22 mouse cellular contexts compared by ENCODE assay signal in the genomic region with DNA sequence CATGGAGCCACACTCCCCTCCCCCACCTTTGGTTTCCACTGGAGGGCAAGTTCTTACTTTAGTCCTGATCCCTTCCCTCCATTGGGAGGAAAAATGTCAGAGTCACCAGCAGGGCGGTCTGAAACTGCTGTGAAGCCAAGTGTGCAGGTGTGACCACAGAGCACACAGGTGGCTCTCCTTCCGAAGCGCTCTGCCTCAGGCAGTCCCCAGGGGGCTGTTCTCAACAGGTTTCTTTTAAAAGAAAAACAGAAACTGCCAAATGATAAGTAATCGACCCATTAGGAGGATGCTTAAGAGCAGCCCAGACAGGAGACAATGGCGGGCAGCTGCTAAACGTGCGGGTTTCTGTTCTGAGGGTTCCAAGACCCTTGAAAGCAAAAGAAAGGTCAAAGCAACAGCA. TPM values are rescaled to one million over a fixed set of nuclear protein-coding genes. Genes with fewer than 3 reads are reported as not detected.
DNase-seq lines count a peak whose midpoint lies in the region; ATAC-seq and TF ChIP-seq lines count a peak whose summit lies in the region.
"Had no signal": no experiment of that assay in that cellular context is flagged by ENCODE, and none has a peak within 500 bp of the region (broad histone marks: within the 10 kb centered on the region; RNA-seq: fewer than 3 reads in every experiment).

No protein-coding gene starts in this region.

- no peak for TF ChIP-seq CTCF in left cerebral cortex, adult 2 months (IDR thresholded peaks at IDR 0.05)

- H3K27ac ChIP-seq in hindbrain, embryonic 10.5 days, result 0 out of 2 replicates have a peak overlapping the region, but pooled peaks have one; percentile 40
- no peak overlapping the region for H3K27ac ChIP-seq in hindbrain, embryonic 12.5 days
- peak overlapping the region; percentile 53; the same call in 1 of the 2 replicates for H3K27ac ChIP-seq in ES-E14 (ENCODE audit: insufficient read depth, low read depth, low read length, poor library complexity, severe bottlenecking)
- H3K27ac ChIP-seq in left cerebral cortex, adult 2 months, result no peak overlapping the region
- H3K27ac ChIP-seq: hindbrain, embryonic 13.5 days; limb, embryonic 10.5 days had no signal

- intact Hi-C loops in left cerebral cortex, adult 2 months (cut with DNase I), result no loop called here

- H3K36me3 ChIP-seq in hindbrain, embryonic 10.5 days, result peaks cover 90% of the 10 kb centered on the region
- H3K36me3 ChIP-seq in hindbrain, embryonic 12.5 days, result peaks cover 32% of the 10 kb centered on the region
- peaks cover 2% of the 10 kb centered on the region; the same call in 1 of the 2 replicates for H3K36me3 ChIP-seq in ES-E14 (ENCODE audit: control insufficient read depth, insufficient read depth, low read length, poor library complexity, severe bottlenecking)
- no peaks in the 10 kb centered on the region for H3K36me3 ChIP-seq in splenic B cell, adult 2 months (ENCODE audit: control insufficient read depth, insufficient read depth, low read length, poor library complexity, severe bottlenecking)
- H3K36me3 ChIP-seq: G1E had no signal

- H3K9me3 ChIP-seq in hindbrain, embryonic 10.5 days, result no peaks in the 10 kb centered on the region
- no peaks in the 10 kb centered on the region for H3K9me3 ChIP-seq in hindbrain, embryonic 12.5 days (replicated peaks)
- no peaks in the 10 kb centered on the region for H3K9me3 ChIP-seq in ES-E14 (ENCODE audit: control insufficient read depth, insufficient read depth, low read depth, low read length)
- H3K9me3 ChIP-seq: G1E; hindbrain, embryonic 13.5 days; limb, embryonic 10.5 days had no signal

- no peak overlapping the region for H3K4me2 ChIP-seq in hindbrain, embryonic 12.5 days (replicated peaks)
- H3K4me2 ChIP-seq: hindbrain, embryonic 13.5 days had no signal

- H3K4me3 ChIP-seq in hindbrain, embryonic 10.5 days, result no peak overlapping the region
- no peak overlapping the region for H3K4me3 ChIP-seq in hindbrain, embryonic 12.5 days
- no peak overlapping the region for H3K4me3 ChIP-seq in ES-E14 (ENCODE audit: insufficient read depth in 1 of 2, low read depth in 1 of 2, low read length in 2 of 2, poor library complexity in 1 of 2, severe bottlenecking in 1 of 2)
- no peak overlapping the region for H3K4me3 ChIP-seq in left cerebral cortex, adult 2 months
- H3K4me3 ChIP-seq: hindbrain, embryonic 13.5 days; limb, embryonic 10.5 days; myocyte had no signal

- in situ Hi-C loops in ES-E14 (cut with MboI; ENCODE audit: low sequenced_read_pairs in 2 of 2, unreplicated experiment in 2 of 2), result no loop called here

- H3K4me1 ChIP-seq in hindbrain, embryonic 10.5 days (replicated peaks), result peaks cover 17% of the 10 kb centered on the region
- peaks cover 5% of the 10 kb centered on the region for H3K4me1 ChIP-seq in hindbrain, embryonic 12.5 days
- peaks cover 3 to 7% of the 10 kb centered on the region in 2 experiments; a peak in 3 of 4 replicates for H3K4me1 ChIP-seq in ES-E14 (ENCODE audit: control insufficient read depth in 2 of 2, insufficient read depth in 2 of 2, low read length in 2 of 2, poor library complexity in 1 of 2)

- H3K9ac ChIP-seq in hindbrain, embryonic 12.5 days, result no peak overlapping the region
- no peak overlapping the region for H3K9ac ChIP-seq in ES-E14 (ENCODE audit: insufficient read depth, low read depth, low read length, poor library complexity, severe bottlenecking)
- H3K9ac ChIP-seq: hindbrain, embryonic 13.5 days; liver, postnatal 0 days had no signal

- ATAC-seq in hindbrain, embryonic 12.5 days (ENCODE audit: low FRiP score), result no peak
- no peak for ATAC-seq in megakaryocyte, adult 5-6 weeks (ENCODE audit: poor library complexity, severe bottlenecking)
- ATAC-seq in activated CD4-positive, CD25-positive, alpha-beta regulatory T cell, adult 4 months, result no peak
- ATAC-seq: liver, postnatal 0 days had no signal

- no peaks in the 10 kb centered on the region for H3K27me3 ChIP-seq in hindbrain, embryonic 10.5 days (ENCODE audit: insufficient read depth, poor library complexity, severe bottlenecking)
- H3K27me3 ChIP-seq in hindbrain, embryonic 12.5 days, result no peaks in the 10 kb centered on the region
- no peaks in the 10 kb centered on the region for H3K27me3 ChIP-seq in splenic B cell, adult 2 months (ENCODE audit: control insufficient read depth, insufficient read depth, low read length, poor library complexity, severe bottlenecking)
- H3K27me3 ChIP-seq: hindbrain, embryonic 13.5 days had no signal

- no peak for DNase-seq in hindbrain, embryonic 10.5 days (ENCODE audit: low spot score)
- DNase-seq in ES-E14 (ENCODE audit: low read depth, low spot score), result peak; percentile 81
- peak; percentile 38 for DNase-seq in splenic B cell, adult 2 months (ENCODE audit: low read depth, low spot score)
- peak; percentile 22 to 57 for DNase-seq in thymus, postnatal 36 days
- no peak for DNase-seq in left cerebral cortex, adult 2 months (ENCODE audit: extremely low spot score in 1 of 2, low spot score in 2 of 2)
- DNase-seq: adrenal gland, postnatal 10 days; cerebellum, postnatal 10 days; gastrocnemius, postnatal 36 days; heart, postnatal 10 days; kidney, adult 8-10 months; kidney, postnatal 25 days; liver, postnatal 0 days; lung, postnatal 10 days; midbrain, embryonic 14.5 days had no signal

- WGBS in hindbrain, embryonic 10.5 days, result 44% methylated on average over 7 of the region's 7 CpGs
- WGBS in hindbrain, embryonic 12.5 days, result 44% methylated on average over 7 of the region's 7 CpGs

TF ChIP-seq in ES-E14, 5 proteins besides CTCF, POLR2A, EP300 and RAD21:
- TF ChIP-seq ZC3H11A (IDR thresholded peaks at IDR 0.05; ENCODE audit: borderline replicate concordance, low read depth, low read length), result no peak

RNA-seq across cellular contexts. Expression of a gene that starts 37.8 kb away (rescaled TPM):
- 11.7 and 13.0 TPM in 2 replicates for polyA plus RNA-seq in hindbrain, embryonic 10.5 days (2016; fragmentation: Nextera tagmentation; extraction: Ambion mirVana)
- polyA plus RNA-seq in hindbrain, embryonic 12.5 days (2016; fragmentation: Nextera tagmentation; extraction: Ambion mirVana), result 17.3 and 17.7 TPM in 2 replicates
- 35.5 and 37.8 TPM in 2 replicates for total RNA-seq in ES-E14 (2012; rRNA removed)
- 1 to 10 TPM; 4.3 to 4.9 TPM for total RNA-seq in left cerebral cortex, adult 2 months (2021)
- total RNA-seq in megakaryocyte, adult 5-6 weeks (2015), result 0.11 and 0.14 TPM in 2 replicates
- 0.16 TPM in 1 of 2 replicates, not detected in the other for total RNA-seq in megakaryocyte, adult 5-6 weeks (2017)
- polyA plus RNA-seq in activated CD4-positive, CD25-positive, alpha-beta regulatory T cell, adult 4 months (2017; shearing (Covaris generic)), result not detected
- total RNA-seq: megakaryocyte progenitor cell, adult 5-6 weeks had no signal
- polyA plus RNA-seq: G1E had no signal

Comparison
In these comparisons a context has a peak if more than half of its experiments do, and no peak if none do; other contexts are left out.
1. H3K27ac ChIP-seq: peak in hindbrain, embryonic 10.5 days (single experiment) and ES-E14 (single experiment); none in hindbrain, embryonic 12.5 days (single experiment) and left cerebral cortex, adult 2 months (single experiment).
2. DNase-seq: peak in ES-E14 (single experiment), splenic B cell, adult 2 months (single experiment) and thymus, postnatal 36 days (2 of 2); none in hindbrain, embryonic 10.5 days (single experiment) and left cerebral cortex, adult 2 months (0 of 2).
3. RNA of a gene that starts 37.8 kb away (total RNA-seq): 35.5 to 37.8 TPM in ES-E14 and 4.3 to 4.9 TPM in left cerebral cortex, adult 2 months; 0.11 to 0.16 TPM in megakaryocyte, adult 5-6 weeks; every median in the first group is over 4 times any median in the second.